Mouse (Mus musculus) limb, embryonic 13.5 days (tissue): Measurements from ENCODE around the gene Plp1. TPM values are rescaled to one million over a fixed set of nuclear protein-coding genes. Genes with fewer than 3 reads are reported as not detected.

Experiments
- ATAC-seq: fragments of 200-750 bp; cut with Nextera tagmentation; 2 replicates; pipeline ENCODE4 v1.8.0; 2017; ENCODE audit warnings: low read depth, moderate number of reproducible peaks, moderate TSS enrichment; ENCODE audit not compliant: low FRiP score
- H3K27ac ChIP-seq: fragments of 300-500 bp; sonication (generic); 2 replicates; pipeline ENCODE4 v1.5.1; 2015; ENCODE audit warnings: inconsistent platforms, mild to moderate bottlenecking, moderate library complexity
- H3K27me3 ChIP-seq: fragments of 300-500 bp; sonication (generic); 2 replicates; pipeline ENCODE4 v1.6.1; 2015; ENCODE audit warnings: mild to moderate bottlenecking, inconsistent platforms
- H3K36me3 ChIP-seq: fragments of 300-500 bp; sonication (generic); 2 replicates; pipeline ENCODE4 v1.6.1; 2015; ENCODE audit warnings: inconsistent platforms, mild to moderate bottlenecking, moderate library complexity
- H3K4me1 ChIP-seq: fragments of 300-500 bp; sonication (generic); 2 replicates; pipeline ENCODE4 v1.6.1; 2015; ENCODE audit warnings: inconsistent platforms
- H3K4me2 ChIP-seq: fragments of 300-500 bp; sonication (generic); replicated peaks from 2 replicates; pipeline ENCODE4 v1.6.1; 2015; ENCODE audit warnings: inconsistent platforms, mild to moderate bottlenecking, moderate library complexity
- H3K4me3 ChIP-seq: fragments of 300-500 bp; sonication (generic); 2 replicates; pipeline ENCODE4 v1.5.1; 2015; ENCODE audit warnings: moderate library complexity, mild to moderate bottlenecking, inconsistent platforms
- H3K9ac ChIP-seq: fragments of 300-500 bp; sonication (generic); 2 replicates; pipeline ENCODE4 v1.6.1; 2015; ENCODE audit warnings: mild to moderate bottlenecking, inconsistent platforms
- H3K9me3 ChIP-seq: fragments of 300-500 bp; sonication (generic); 2 replicates; pipeline ENCODE4 v1.6.1; 2016; ENCODE audit warnings: inconsistent platforms
- WGBS: fragments of 180-500 bp; shearing (Covaris S2); methylation state at CpG from one replicate; pipeline ENCODE4 v1.1.7; 2015; 5-methylcytosine and 5-hydroxymethylcytosine counted together
- polyA plus RNA-seq: library from polyadenylated mRNA; unstranded; fragments of >200 nt; fragmentation: Nextera tagmentation; extraction: Ambion mirVana; gene quantifications from 2 replicates; pipeline ENCODE4 v1.2.1, GENCODE M21; 2015

Plp1 gene
- polyA plus RNA-seq: 7.3 and 7.6 TPM in 2 replicates

DNA sequence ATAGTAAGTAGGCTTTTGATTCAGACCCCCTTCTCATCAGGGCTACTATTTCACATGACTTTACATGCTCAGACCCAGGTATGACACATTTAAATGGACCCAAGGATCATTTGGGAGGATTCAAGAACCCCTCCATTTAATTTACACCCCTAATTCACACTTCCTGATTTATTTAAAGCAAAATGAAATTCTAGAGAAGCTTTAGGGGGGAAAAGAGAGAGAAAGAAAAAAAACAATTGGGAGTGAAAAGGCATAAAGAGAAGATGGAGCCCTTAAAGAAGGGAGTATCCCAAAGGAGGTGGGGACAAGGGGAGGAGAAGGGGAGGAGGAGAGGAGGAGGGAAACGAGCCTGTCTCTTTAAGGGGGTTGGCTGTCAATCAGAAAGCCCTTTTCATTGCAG is at the start of gene Plp1:
TSS of gene Plp1 (plus strand) at position 301 of the 400 bp plus-strand sequence.
- no peak for ATAC-seq
- Histone ChIP-seq H3K27me3 (peaks cover 19% of the 10 kb centered on the region; the same call in 1 of the 2 replicates), H3K9me3 (no peaks in the 10 kb centered on the region), H3K4me1 (no peaks in the 10 kb centered on the region), H3K36me3 (no peaks in the 10 kb centered on the region), H3K9ac (no peak within 1 kb of the TSS), H3K4me2 (no peak within 1 kb of the TSS), H3K4me3 (no peak within 1 kb of the TSS), H3K27ac (no peak within 1 kb of the TSS)
- WGBS: 44% methylated on average over 1 of the region's 1 CpGs

DNA sequence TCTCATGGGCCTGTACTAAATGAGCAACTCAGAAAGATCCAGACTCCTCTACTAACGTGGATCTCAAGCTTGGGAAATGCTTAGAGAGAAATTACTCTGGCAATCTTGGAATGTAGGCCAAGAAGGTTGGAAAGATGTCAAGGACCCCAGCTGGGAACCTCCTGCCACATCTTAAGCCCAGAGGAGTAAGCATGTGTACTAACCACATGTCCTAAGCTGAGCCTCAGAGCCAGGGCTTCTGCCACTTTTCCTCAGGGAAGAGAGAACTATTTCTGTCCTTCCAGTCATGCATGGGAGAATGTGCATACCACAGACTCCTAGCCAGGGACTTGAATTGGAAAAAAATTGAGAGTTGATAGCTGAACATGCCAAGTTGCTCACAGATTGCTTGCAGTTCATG is 49.4 kb upstream of the Plp1 start:
- H3K9ac ChIP-seq: no peak overlapping the region
- 73% methylated on average over 1 of the region's 1 CpGs for WGBS
- no peak for ATAC-seq
- H3K4me1 ChIP-seq: no peaks in the 10 kb centered on the region
- no peaks in the 10 kb centered on the region for H3K9me3 ChIP-seq
- H3K36me3 ChIP-seq: no peaks in the 10 kb centered on the region
- H3K27ac ChIP-seq: no peak overlapping the region
- H3K4me2 ChIP-seq: no peak overlapping the region
- H3K4me3 ChIP-seq: no peak overlapping the region
- peaks cover 3% of the 10 kb centered on the region; the same call in 1 of the 2 replicates for H3K27me3 ChIP-seq

- H3K27me3 ChIP-seq: peaks cover 17% of the 10 kb centered on the region
- 84% methylated on average over 3 of the region's 3 CpGs for WGBS
- H3K4me3 ChIP-seq: no peak overlapping the region
- H3K36me3 ChIP-seq: no peaks in the 10 kb centered on the region
- H3K4me1 ChIP-seq: no peaks in the 10 kb centered on the region
- no peak overlapping the region for H3K9ac ChIP-seq
- ATAC-seq: no peak
- H3K4me2 ChIP-seq: no peak overlapping the region
- H3K27ac ChIP-seq: no peak overlapping the region
- no peaks in the 10 kb centered on the region for H3K9me3 ChIP-seq
Measured at GRCm38 (mm10) chrX:136778046-136778445, 44.4 kb upstream of the Plp1 start.

DNA sequence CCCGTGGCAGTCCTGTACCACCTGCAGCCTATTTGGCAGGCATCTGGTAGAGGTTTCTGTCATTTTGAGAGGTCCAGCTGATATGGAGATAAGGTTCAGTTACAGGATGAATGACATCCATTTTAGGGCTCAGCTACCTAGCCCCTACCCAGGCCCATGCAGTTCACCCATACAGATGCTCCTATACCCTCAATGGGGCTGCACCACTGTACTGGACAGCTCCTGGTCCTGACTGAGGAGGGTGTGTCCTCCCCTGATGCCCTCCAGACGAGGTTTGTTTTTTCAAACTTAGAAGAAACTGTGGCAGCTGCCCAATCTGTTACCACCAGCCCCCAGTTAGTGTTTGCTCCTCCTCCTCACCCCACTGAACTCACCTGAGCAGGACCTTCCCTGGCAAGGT is 43.2 kb upstream of the Plp1 start:
- H3K9me3 ChIP-seq: no peaks in the 10 kb centered on the region
- H3K9ac ChIP-seq: no peak overlapping the region
- no peaks in the 10 kb centered on the region for H3K36me3 ChIP-seq
- no peak for ATAC-seq
- H3K4me2 ChIP-seq: no peak overlapping the region
- H3K4me1 ChIP-seq: no peaks in the 10 kb centered on the region
- H3K27me3 ChIP-seq: peaks cover 21% of the 10 kb centered on the region
- H3K4me3 ChIP-seq: no peak overlapping the region
- H3K27ac ChIP-seq: no peak overlapping the region
- WGBS: 59% methylated on average over 2 of the region's 2 CpGs

DNA sequence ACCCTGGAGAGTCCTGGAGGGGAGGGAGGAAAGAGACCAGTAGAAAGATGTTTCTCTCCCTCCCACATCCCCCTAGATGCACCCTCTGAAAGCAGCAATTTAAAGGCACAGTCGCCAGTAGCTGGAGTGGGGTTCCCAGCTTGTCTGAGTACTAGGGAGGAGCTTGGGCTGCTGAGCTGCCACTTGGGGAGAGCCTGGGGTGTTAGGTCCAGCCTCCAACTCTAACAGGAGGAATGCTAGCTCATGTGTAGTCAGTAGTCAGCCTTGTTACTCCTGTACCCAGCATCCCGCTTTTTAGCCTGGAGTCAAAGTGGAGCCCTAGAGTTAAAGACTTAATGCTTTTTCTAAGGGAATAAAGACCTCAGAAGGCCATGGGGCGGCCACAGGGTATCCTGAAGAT is 42.4 kb upstream of the Plp1 start, which contains the start of gene Glra4:
TSS of gene Glra4 (minus strand) at position 101 of the 400 bp plus-strand sequence.
- no peak within 1 kb of the TSS for H3K27ac ChIP-seq
- 70% methylated on average over 3 of the region's 3 CpGs for WGBS
- H3K9me3 ChIP-seq: no peaks in the 10 kb centered on the region
- no peak for ATAC-seq
- H3K4me1 ChIP-seq: no peaks in the 10 kb centered on the region
- no peaks in the 10 kb centered on the region for H3K36me3 ChIP-seq
- no peak within 1 kb of the TSS for H3K4me3 ChIP-seq
- peaks cover 21% of the 10 kb centered on the region for H3K27me3 ChIP-seq
- no peak within 1 kb of the TSS for H3K4me2 ChIP-seq
- H3K9ac ChIP-seq: no peak within 1 kb of the TSS

DNA sequence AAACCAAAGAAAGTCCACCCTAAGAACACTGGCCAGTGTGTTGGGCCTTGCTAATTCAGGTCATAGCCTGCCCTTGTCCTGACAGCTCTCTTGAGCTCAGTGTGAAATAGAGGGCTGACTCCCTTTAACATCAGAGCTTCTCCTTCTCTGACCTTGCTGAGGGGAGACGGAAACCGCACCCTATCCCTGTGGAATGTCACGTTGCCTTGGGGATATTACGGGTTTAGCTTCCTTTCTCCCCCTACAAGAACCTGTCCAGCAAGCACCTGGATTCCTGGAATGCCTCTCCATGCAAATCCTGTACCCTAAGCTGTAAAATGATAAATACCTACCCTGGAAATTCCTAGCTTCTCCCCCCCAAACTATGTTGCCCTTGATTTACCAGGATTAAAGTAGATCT is 33.0 kb upstream of the Plp1 start:
- H3K4me1 ChIP-seq: no peaks in the 10 kb centered on the region
- 87% methylated on average over 4 of the region's 4 CpGs for WGBS
- H3K36me3 ChIP-seq: no peaks in the 10 kb centered on the region
- H3K4me3 ChIP-seq: no peak overlapping the region
- H3K9me3 ChIP-seq: no peaks in the 10 kb centered on the region
- no peak overlapping the region for H3K9ac ChIP-seq
- no peak overlapping the region for H3K27ac ChIP-seq
- ATAC-seq: no peak
- H3K4me2 ChIP-seq: no peak overlapping the region
- H3K27me3 ChIP-seq: peaks cover 15% of the 10 kb centered on the region; the same call in 1 of the 2 replicates

GRCm38 (mm10) chrX:136797223-136797622 is 25.2 kb upstream of the Plp1 start:
- WGBS: 39% methylated on average over 2 of the region's 2 CpGs
- no peak for ATAC-seq
- Histone ChIP-seq H3K36me3 (no peaks in the 10 kb centered on the region), H3K9ac (no peak overlapping the region), H3K27me3 (peaks cover 7% of the 10 kb centered on the region; the same call in 1 of the 2 replicates), H3K27ac (no peak overlapping the region), H3K9me3 (no peaks in the 10 kb centered on the region), H3K4me3 (no peak overlapping the region), H3K4me1 (no peaks in the 10 kb centered on the region), H3K4me2 (no peak overlapping the region)

DNA sequence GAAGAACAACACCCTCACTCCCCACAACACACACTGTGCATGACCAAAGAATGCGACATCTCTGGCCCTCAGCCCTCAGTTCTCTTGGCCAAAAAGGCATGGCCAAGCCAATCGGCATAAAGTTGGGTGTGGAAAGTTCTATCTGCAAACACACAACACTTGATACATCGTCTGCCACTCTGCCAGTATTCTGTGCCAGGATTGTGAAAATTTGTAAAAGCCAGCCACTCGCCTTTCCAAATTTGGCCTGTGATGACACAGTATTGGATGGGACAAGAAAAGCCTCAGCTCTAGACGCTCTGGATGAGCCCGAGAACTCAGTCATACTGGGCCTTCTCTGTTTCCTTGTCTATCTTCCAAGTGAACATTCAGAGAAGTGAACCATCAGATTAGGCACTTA is 2.7 kb upstream of the Plp1 start:
- Histone ChIP-seq H3K4me1 (no peaks in the 10 kb centered on the region), H3K9me3 (no peaks in the 10 kb centered on the region), H3K36me3 (no peaks in the 10 kb centered on the region), H3K27ac (no peak overlapping the region), H3K9ac (no peak overlapping the region), H3K27me3 (peaks cover 19% of the 10 kb centered on the region; the same call in 1 of the 2 replicates), H3K4me2 (no peak overlapping the region), H3K4me3 (no peak overlapping the region)
- WGBS: 93% methylated on average over 6 of the region's 6 CpGs
- ATAC-seq: no peak

DNA sequence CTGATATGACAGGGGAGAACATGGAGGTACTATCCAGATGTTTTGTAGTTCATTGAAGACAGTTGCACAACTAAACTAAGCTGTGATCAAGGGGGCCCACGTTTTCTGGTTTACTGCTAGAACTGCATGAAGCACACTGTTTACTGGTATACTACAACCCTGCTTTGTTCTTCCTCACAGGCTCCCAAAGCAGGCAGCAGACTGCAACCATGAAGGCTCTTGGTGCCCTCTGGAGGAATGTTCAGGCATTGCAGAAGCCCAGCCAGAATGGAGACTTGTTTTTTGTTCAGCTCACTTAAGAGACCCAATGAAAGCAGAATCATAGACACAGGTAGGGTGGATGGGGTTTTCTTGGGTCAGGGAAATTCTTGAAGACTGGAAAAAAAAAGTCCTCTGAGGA is 2.2 kb upstream of the Plp1 start:
- Histone ChIP-seq H3K9me3 (no peaks in the 10 kb centered on the region), H3K4me3 (no peak overlapping the region), H3K4me2 (no peak overlapping the region), H3K27ac (no peak overlapping the region), H3K4me1 (no peaks in the 10 kb centered on the region), H3K9ac (no peak overlapping the region), H3K27me3 (peaks cover 19% of the 10 kb centered on the region; the same call in 1 of the 2 replicates), H3K36me3 (no peaks in the 10 kb centered on the region)
- WGBS: 9% methylated on average over 1 of the region's 1 CpGs
- ATAC-seq: peak; percentile 44; the same call in 1 of the 2 replicates

GRCm38 (mm10) chrX:136825016-136825415 is 2.5 kb downstream of the Plp1 start:
- Histone ChIP-seq H3K27ac (no peak overlapping the region), H3K4me3 (no peak overlapping the region), H3K9me3 (no peaks in the 10 kb centered on the region), H3K4me2 (no peak overlapping the region), H3K4me1 (no peaks in the 10 kb centered on the region), H3K36me3 (no peaks in the 10 kb centered on the region), H3K9ac (no peak overlapping the region), H3K27me3 (peaks cover 6% of the 10 kb centered on the region; the same call in 1 of the 2 replicates)
- 64% methylated on average over 4 of the region's 4 CpGs for WGBS
- ATAC-seq: no peak

- Histone ChIP-seq H3K27ac (no peak overlapping the region), H3K9me3 (no peaks in the 10 kb centered on the region), H3K4me2 (no peak overlapping the region), H3K9ac (no peak overlapping the region), H3K27me3 (peaks cover 10% of the 10 kb centered on the region; the same call in 1 of the 2 replicates), H3K36me3 (no peaks in the 10 kb centered on the region), H3K4me1 (no peaks in the 10 kb centered on the region), H3K4me3 (no peak overlapping the region)
- ATAC-seq: no peak
Measured at GRCm38 (mm10) chrX:136828610-136829009, 6.1 kb downstream of the Plp1 start.

DNA sequence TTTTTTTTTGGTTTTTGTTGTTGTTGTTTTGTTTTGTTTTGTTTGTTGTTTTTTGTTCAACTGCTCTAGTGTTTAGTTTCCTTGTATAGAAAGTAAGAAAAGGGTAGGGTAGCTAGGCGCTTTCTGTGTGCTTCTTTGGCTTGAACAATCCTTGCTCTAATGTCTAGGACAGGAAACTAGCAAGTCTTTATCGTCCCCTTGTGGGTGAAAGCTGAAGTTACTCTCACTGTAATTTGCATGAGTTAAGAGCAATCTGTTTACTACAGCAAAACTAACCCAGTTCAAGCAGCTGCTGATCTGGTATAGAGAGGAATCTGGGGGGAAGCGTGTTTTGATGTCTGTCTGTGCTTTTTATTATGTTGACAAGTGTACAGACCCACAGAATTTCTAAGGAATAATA is 27.8 kb downstream of the Plp1 start:
- H3K9ac ChIP-seq: no peak overlapping the region
- no peak for ATAC-seq
- no peaks in the 10 kb centered on the region for H3K4me1 ChIP-seq
- no peaks in the 10 kb centered on the region for H3K27me3 ChIP-seq
- H3K4me2 ChIP-seq: no peak overlapping the region
- H3K4me3 ChIP-seq: no peak overlapping the region
- H3K36me3 ChIP-seq: no peaks in the 10 kb centered on the region
- H3K27ac ChIP-seq: no peak overlapping the region
- 38% methylated on average over 3 of the region's 3 CpGs for WGBS
- H3K9me3 ChIP-seq: no peaks in the 10 kb centered on the region
